ENCODE assay signal across 14 mouse cellular contexts in genomic region chr6:97901561-97901960, GRCm38 (mm10).
DNase-seq lines count a peak whose midpoint lies in the region; ATAC-seq lines count a peak whose summit lies in the region.
"Had no signal": no experiment of that assay in that cellular context is flagged by ENCODE, and none has a peak within 500 bp of the region (broad histone marks: within the 10 kb centered on the region; RNA-seq: fewer than 3 reads in every experiment).

No protein-coding gene starts in this region.

- peak; percentile 57 to 60 for DNase-seq in heart, adult 18-20 months
- DNase-seq in heart, adult 8-10 months (ENCODE audit: low spot score), result no peak
- DNase-seq in kidney, postnatal 4 days, result peak; percentile 12 to 22
- DNase-seq in adrenal gland, postnatal 25 days, result peak; percentile 62
- peak; percentile 53 to 56 for DNase-seq in heart, postnatal 10 days
- no peak for DNase-seq in thymus, postnatal 10 days (ENCODE audit: low spot score in 2 of 2)
- DNase-seq: liver; retina, postnatal 1 day; thymus, postnatal 4 days had no signal

- H3K36me3 ChIP-seq in kidney, embryonic 14.5 days (ENCODE audit: control insufficient read depth, insufficient read depth, low read length), result no peaks in the 10 kb centered on the region
- H3K36me3 ChIP-seq: forebrain, embryonic 12.5 days; neural tube, embryonic 15.5 days had no signal

- intact Hi-C loops in heart, postnatal 10 days (cut with DNase I), result no loop called here

- 75% methylated on average over 5 of the region's 5 CpGs for WGBS in kidney, embryonic 14.5 days

- no peaks in the 10 kb centered on the region for H3K4me1 ChIP-seq in kidney, embryonic 14.5 days (ENCODE audit: control insufficient read depth, insufficient read depth, low read length)
- H3K4me1 ChIP-seq: forebrain, embryonic 12.5 days; neural tube, embryonic 15.5 days had no signal

- no peaks in the 10 kb centered on the region for H3K9me3 ChIP-seq in kidney, embryonic 14.5 days (ENCODE audit: control insufficient read depth, low read length)
- H3K9me3 ChIP-seq: forebrain, embryonic 12.5 days; neural tube, embryonic 15.5 days had no signal

- no peaks in the 10 kb centered on the region for H3K27me3 ChIP-seq in kidney, embryonic 14.5 days (ENCODE audit: control insufficient read depth, insufficient read depth, low read length)
- H3K27me3 ChIP-seq: forebrain, embryonic 12.5 days; neural tube, embryonic 15.5 days had no signal

- no peak overlapping the region for H3K9ac ChIP-seq in kidney, embryonic 14.5 days (ENCODE audit: low read depth, low read length)
- H3K9ac ChIP-seq: forebrain, embryonic 12.5 days; neural tube, embryonic 15.5 days had no signal

- H3K27ac ChIP-seq in kidney, embryonic 14.5 days (ENCODE audit: low read depth, low read length), result no peak overlapping the region
- H3K27ac ChIP-seq: forebrain, embryonic 12.5 days; neural tube, embryonic 15.5 days had no signal

- no peak for ATAC-seq in kidney, embryonic 14.5 days (ENCODE audit: low FRiP score, low TSS enrichment)
- ATAC-seq: activated CD4-positive, CD25-positive, alpha-beta regulatory T cell, adult 4 months; inflammation-experienced regulatory T-cells, adult 6 months had no signal

- no peak overlapping the region for H3K4me2 ChIP-seq in kidney, embryonic 14.5 days (replicated peaks; ENCODE audit: low read depth, low read length)
- H3K4me2 ChIP-seq: forebrain, embryonic 12.5 days; neural tube, embryonic 15.5 days had no signal

- H3K4me3 ChIP-seq in kidney, embryonic 14.5 days (ENCODE audit: low read length), result no peak overlapping the region
- H3K4me3 ChIP-seq: forebrain, embryonic 12.5 days; neural tube, embryonic 15.5 days had no signal

Comparison
In these comparisons a context has a peak if more than half of its experiments do, and no peak if none do; other contexts are left out.
1. DNase-seq: peak in heart, adult 18-20 months (2 of 2), kidney, postnatal 4 days (2 of 2), adrenal gland, postnatal 25 days (single experiment) and heart, postnatal 10 days (2 of 2); none in heart, adult 8-10 months (single experiment) and thymus, postnatal 10 days (0 of 2).